Mouse (Mus musculus) gastrocnemius, adult 8-10 months (tissue): Measurements from ENCODE around the gene Rabgef1. TPM values are rescaled to one million over a fixed set of nuclear protein-coding genes. Genes with fewer than 3 reads are reported as not detected.
A peak's percentile ranks its signal among the peaks of the same experiment; 100 is the strongest.

Experiments
- DNase-seq, 2 experiments: peaks; one replicate each; pipeline ENCODE4 v3.0.0; 2022; ENCODE audit warnings: low spot score in 2 of 2
- total RNA-seq, 4 experiments: library from RNA; stranded (reverse); gene quantifications; 2 replicates each; pipeline ENCODE4 v1.2.4; 2022

The Rabgef1 gene
- 100 to 1,000 TPM in 3 of 4 experiments, 10 to 100 TPM in 1; 94.6 to 134 (median 116) TPM for total RNA-seq

GRCm38 (mm10) chr5:130171423-130171954 lies at the start of gene Rabgef1:
Gene Rabgef1 (plus strand): TSS chr5:130171798.
- peak; percentile 92 to 93 for DNase-seq

DNA sequence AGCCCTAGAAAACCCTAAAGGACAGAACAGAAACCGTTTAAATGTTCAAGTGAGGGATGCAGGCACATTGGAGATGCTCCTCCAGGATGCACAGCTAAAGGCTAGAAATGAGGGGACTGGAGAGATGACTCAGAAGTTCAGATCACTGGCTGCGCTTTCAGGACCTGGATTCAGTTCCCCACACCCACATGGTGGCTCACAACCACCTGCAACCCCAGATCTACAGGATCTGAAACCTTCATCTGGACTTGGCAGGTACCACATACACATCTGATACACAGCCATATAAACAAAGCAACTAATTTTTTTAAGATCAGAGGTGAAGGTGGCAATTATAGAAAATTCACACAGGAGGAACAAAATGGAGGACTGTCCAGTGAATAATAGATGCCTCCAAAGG lies 49.2 kb upstream of the Rabgef1 start:
- DNase-seq: no peak

DNA sequence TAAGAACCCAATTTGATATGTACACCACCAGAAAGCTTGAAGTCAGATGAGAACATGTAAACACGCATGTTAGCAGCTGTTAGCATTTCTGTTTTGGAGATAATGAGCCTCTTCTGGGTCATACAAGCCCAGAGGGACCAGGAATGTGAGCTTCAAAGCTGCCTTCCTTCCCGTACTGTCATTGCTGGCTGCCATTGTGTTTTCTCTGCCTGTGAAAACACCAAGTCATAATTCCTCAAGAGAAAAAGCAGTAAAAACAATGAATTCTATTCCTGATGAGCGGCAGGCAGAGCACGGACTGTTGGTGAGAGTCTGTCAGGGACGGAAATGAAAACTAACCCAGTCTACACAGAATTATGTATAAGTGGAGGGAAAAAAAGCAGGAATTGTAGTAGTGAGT lies 47.3 kb upstream of the Rabgef1 start:
- DNase-seq: no peak

DNA sequence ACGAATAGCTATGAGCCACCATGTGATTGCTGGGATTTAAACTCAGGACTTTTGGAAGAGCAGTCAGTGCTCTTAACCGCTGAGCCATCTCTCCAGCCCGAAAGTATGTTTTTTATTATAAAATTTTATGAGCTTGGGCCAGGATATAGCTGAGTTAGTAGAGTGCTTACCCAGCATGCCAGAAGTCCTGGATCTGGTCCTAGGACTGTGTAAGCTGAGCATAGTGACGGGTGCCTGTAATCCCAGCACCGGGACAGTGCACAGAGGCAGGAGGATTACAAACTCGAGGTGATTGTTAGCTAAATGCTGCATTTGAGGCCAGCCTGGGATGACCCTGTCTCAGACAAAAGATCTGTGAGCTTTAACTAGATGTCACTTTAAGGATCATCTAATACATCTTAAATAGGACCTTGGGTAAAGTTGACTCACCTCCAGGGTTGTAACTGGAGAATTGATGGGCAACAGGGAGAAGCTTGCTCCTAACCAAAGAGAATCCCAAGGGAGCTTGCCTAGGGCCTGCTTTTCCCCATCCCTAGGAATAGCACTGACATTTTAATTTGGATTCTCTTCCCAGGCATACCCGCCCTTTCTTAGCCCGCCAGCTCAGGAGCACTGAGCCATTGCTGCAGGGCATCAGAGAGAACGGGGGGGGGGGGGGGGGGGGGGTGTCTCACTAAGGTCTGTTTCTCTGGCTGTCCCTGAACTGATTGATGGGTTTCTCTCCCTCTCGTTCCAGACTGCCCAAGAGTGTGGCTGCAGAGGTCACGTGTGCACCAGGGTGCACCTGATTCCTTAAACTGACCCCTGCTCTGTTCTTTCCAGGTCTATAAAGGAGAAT lies 42.7 kb upstream of the Rabgef1 start:
- DNase-seq: peak in 1 of 2 experiments; percentile 26

GRCm38 (mm10) chr5:130129524-130129793 lies 42.1 kb upstream of the Rabgef1 start:
- no peak for DNase-seq

GRCm38 (mm10) chr5:130136597-130136996 lies 35.0 kb upstream of the Rabgef1 start:
- no peak for DNase-seq

GRCm38 (mm10) chr5:130139393-130139792 lies 32.2 kb upstream of the Rabgef1 start:
- peak; percentile 66 to 72 for DNase-seq

DNA sequence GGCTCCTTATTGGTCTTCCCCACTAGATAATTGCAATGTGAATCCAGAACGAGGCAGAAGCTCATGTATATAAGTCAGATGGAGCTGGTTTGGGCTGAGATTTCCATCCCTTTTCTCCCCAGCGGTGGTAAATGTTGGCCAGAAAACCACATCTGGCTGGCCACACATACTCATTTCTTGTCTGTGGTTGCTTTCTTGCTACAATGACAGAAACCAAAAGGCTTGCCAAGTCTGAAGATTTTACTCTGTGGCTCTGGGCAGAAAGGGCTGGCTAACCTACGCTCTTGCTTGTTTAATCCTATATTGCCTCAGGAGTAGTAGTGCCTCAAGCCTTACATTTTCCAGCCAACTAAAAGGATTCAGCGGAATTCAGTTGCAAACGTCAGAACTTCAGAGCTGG lies 30.5 kb upstream of the Rabgef1 start:
- no peak for DNase-seq

DNA sequence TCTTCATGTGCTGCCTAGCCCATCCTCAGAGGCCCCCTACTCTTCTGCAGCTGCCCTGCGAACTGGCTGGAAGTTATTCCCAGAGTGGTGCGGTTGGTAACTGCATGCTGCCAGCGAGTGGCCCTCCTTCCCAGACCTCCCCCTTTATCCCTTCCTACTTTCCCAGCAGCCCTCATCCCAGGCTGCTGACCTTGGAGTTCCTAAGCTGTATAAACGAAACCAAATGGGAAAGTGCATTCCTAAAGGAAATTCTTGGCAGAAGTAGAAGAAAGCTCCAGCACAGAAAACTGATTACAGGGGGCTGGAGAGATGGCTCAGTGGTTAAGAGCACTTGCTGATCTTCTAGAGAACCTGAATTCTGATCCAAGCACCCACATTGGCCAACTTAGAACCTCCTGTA lies 29.6 kb upstream of the Rabgef1 start:
- DNase-seq: no peak

GRCm38 (mm10) chr5:130143101-130143500 lies 28.5 kb upstream of the Rabgef1 start:
- DNase-seq: no peak

DNA sequence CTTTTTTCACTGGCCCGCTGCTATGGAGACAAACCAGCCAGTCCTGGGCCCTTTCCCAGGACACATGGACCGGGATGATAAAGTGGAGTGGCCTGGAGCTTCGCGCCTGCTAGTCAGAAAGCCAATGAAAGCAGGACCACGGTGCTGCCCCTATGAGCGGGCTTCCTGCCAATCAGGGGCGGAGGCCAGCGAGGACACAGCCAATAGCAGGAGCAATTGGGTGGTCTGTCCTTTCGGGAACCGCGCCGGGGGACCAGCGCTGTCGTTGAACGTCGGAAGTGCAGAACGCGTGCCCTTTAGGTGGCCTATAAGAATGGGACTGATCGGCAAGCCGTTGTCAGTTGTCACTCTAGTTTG lies 27.6 kb upstream of the Rabgef1 start:
- DNase-seq: peak; percentile 49 to 66

DNA sequence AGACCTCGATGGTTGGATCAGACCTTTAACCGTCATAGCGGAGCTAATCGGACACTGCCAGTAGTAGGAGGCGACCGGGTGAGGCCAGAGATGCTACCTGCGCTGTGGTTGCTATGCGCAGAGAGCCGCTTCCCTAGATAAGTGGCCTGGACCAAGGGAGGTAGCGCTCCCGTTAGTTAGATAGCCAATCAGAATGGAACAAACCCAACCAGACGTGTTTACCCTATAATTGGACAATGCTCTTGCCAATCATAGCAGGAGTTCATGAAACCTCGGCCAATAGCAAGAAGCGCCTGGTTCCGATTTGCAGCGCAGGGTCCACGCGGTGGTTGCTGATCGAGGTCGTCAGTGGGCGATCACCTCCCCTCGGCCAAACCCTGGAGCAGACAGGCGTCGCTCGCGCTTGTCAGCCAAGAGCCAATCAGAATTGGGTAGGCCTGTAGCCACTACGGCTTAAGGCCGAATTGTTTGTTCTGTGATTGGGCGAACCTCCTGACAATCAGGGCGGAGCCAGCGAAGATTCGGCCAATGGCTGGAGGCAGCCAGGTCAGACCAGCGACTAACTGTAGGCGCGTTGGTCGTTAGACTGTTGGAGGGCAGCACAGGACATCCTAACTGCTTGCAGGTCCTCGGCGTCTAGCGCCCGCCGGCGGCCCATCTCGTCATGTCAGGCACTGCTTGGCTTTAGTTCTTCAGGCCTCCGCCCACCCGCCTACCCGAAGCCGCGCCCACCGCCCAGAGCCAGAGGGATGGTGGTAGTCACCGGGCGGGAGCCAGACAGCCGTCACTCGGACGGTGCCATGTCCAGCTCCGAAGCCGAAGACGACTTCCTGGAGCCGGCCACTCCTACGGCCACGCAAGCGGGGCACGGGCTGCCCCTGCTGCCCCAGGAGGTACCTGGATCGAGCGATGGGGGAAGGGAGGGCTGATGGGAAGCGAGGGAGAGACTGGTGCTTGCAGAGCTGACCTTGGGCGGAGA lies 27.0 kb upstream of the Rabgef1 start, which contains the start of gene Kctd7:
Gene Kctd7 (plus strand): TSS at position 528 of the 979 bp plus-strand sequence.
- peak; percentile 92 to 96 for DNase-seq

- no peak for DNase-seq
These were observed 25.6 kb upstream of the Rabgef1 start for GRCm38 (mm10) chr5:130145961-130146360.

DNA sequence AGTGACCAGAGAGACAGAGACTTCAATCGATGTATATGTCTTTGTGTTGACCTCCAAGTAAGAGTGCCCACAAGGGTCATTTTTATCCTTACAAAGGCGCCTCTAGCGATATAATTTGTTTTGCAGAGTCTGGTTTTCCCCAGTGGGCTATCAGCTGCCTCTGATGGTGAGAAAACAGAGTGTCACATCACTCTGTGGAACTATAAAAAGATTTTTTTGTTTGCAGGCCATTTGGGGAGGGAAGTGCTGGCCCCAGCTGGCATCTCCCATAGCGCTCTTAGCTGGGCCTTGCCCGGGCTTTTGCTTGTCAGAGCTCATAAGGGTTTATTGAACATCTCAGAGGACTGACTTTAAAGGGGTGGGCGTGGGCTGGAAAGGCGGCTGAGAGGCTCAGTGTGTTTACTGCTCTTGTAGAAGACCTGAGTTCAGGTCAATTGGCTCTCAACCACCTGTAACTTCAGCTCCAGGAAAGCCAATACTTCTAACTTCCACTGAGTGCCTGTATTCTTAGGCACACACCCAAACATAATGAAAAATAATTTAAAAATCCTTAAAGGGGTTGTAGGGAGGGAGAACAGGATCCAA lies 21.8 kb upstream of the Rabgef1 start:
- no peak for DNase-seq

- no peak for DNase-seq
These were observed 17.3 kb upstream of the Rabgef1 start for GRCm38 (mm10) chr5:130154286-130154685.

GRCm38 (mm10) chr5:130158545-130158944 lies 13.1 kb upstream of the Rabgef1 start:
- no peak for DNase-seq

DNA sequence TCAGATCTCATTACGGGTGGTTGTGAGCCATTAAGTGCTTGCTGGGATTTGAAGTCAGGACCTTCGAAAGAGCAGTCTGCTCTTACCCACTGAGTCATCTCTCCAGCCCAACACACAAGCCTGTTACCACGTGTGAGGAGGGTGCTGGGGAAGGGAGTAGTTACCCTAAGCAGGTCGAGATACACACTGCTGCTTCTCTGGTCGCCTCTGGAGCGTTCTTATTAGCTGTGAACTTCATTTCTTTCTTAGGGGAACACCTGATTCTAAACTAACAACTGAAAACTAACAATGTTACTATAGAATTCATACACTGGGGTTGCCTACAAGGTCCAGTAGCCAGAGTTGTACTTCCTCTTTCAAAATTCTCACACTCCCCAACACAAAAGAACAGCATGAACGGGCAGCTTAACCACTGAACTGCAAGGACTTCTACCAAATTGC lies 11.8 kb upstream of the Rabgef1 start:
- no peak for DNase-seq

DNA sequence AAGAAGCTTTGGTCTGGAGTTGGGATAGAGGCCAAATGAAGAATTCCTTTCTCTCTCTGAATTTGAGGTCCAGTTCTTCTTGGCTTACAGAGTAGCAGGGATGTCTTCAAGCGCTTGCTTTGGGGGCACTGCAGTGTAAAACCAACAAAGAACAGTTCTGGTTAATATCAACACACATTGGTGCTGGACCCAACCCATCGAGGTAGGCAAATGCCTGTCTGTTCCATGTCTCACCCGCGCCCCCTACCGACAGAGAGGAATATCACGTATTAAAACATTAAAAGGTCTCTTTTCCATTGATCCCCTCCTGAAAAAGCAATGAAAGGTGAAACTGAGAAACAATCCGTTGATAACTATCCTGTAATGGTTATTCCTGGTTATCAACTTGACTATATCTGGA lies 7.9 kb upstream of the Rabgef1 start:
- DNase-seq: peak; percentile 60 to 65

GRCm38 (mm10) chr5:130165213-130165612 lies 6.4 kb upstream of the Rabgef1 start:
- DNase-seq: no peak

DNA sequence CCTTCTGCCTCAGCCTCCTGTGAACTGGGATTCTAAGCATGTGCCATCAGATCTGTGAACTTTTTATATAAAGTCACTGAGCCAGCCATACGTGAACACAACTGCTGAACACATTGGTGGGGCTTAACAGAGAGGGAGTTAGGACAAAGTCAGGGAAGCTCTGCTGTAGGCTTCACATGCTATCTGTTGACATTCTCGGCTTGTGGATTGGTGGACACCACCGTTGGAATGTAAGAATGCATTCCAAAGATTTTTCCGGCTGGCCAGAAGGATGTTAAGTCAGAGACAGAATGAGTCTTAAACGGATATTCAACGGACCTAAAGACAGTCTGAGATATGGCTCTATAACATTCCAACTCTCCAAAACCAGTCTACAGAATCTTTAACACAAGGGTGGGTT lies 2.5 kb upstream of the Rabgef1 start:
- DNase-seq: no peak

- DNase-seq: no peak
These were observed 754 bp upstream of the Rabgef1 start for GRCm38 (mm10) chr5:130170666-130171422.
